Mouse (Mus musculus): ENCODE results near the gene Ptges3l.
"Not testable (repeated sequence)": the region's sequence is repeated elsewhere in the genome, so short reads cannot be mapped to it uniquely, and the experiment has no call there.

Ptges3l gene

GRCm38 (mm10) chr11:101424925-101425813 lies at the start of gene Ptges3l, which contains the start of gene Rundc1:
TSS of gene Ptges3l (minus strand) at chr11:101425333.
TSS of gene Rundc1 (plus strand) at chr11:101425085.
- peak; percentile 95 for DNase-seq (ENCODE audit: low spot score)

GRCm38 (mm10) chr11:101474298-101474697 lies 49.2 kb upstream of the Ptges3l start:
- no peak for DNase-seq (ENCODE audit: low spot score)

- DNase-seq (ENCODE audit: low spot score): not testable (repeated sequence)
Observed at GRCm38 (mm10) chr11:101473686-101474085, 48.6 kb upstream of the Ptges3l start.

GRCm38 (mm10) chr11:101472336-101472735 lies 47.2 kb upstream of the Ptges3l start:
- no peak for DNase-seq (ENCODE audit: low spot score)

GRCm38 (mm10) chr11:101471926-101472325 lies 46.8 kb upstream of the Ptges3l start:
- no peak for DNase-seq (ENCODE audit: low spot score)

GRCm38 (mm10) chr11:101470206-101470605 lies 45.1 kb upstream of the Ptges3l start:
- no peak for DNase-seq (ENCODE audit: low spot score)

GRCm38 (mm10) chr11:101469155-101469554 lies 44.0 kb upstream of the Ptges3l start:
- no peak for DNase-seq (ENCODE audit: low spot score)

- DNase-seq (ENCODE audit: low spot score): no peak
Observed at GRCm38 (mm10) chr11:101468731-101469130, 43.6 kb upstream of the Ptges3l start.

GRCm38 (mm10) chr11:101468263-101468688 lies 43.1 kb upstream of the Ptges3l start:
- no peak for DNase-seq (ENCODE audit: low spot score)

GRCm38 (mm10) chr11:101467477-101468262 lies 42.5 kb upstream of the Ptges3l start:
- peak; percentile 17 for DNase-seq (ENCODE audit: low spot score)

- not testable (repeated sequence) for DNase-seq (ENCODE audit: low spot score)
Observed at GRCm38 (mm10) chr11:101466552-101466950, 41.4 kb upstream of the Ptges3l start.

- DNase-seq (ENCODE audit: low spot score): peak; percentile 39
Observed at GRCm38 (mm10) chr11:101465869-101466551, 40.9 kb upstream of the Ptges3l start, which contains the start of gene Vat1. TSS of gene Vat1 (minus strand) at chr11:101466230.

GRCm38 (mm10) chr11:101465101-101465868 lies 40.2 kb upstream of the Ptges3l start:
- DNase-seq (ENCODE audit: low spot score): peak; percentile 33

GRCm38 (mm10) chr11:101464211-101465100 lies 39.3 kb upstream of the Ptges3l start, which contains the start of gene Rnd2:
TSS of gene Rnd2 (plus strand) at chr11:101464999.
- no peak for DNase-seq (ENCODE audit: low spot score)

- DNase-seq (ENCODE audit: low spot score): no peak
Observed at GRCm38 (mm10) chr11:101462583-101463440, 37.7 kb upstream of the Ptges3l start.

- no peak for DNase-seq (ENCODE audit: low spot score)
Observed at GRCm38 (mm10) chr11:101462141-101462540, 37.0 kb upstream of the Ptges3l start.

GRCm38 (mm10) chr11:101460321-101460720 lies 35.2 kb upstream of the Ptges3l start:
- DNase-seq (ENCODE audit: low spot score): no peak

GRCm38 (mm10) chr11:101459716-101460115 lies 34.6 kb upstream of the Ptges3l start:
- no peak for DNase-seq (ENCODE audit: low spot score)

- no peak for DNase-seq (ENCODE audit: low spot score)
Observed at GRCm38 (mm10) chr11:101458217-101458616, 33.1 kb upstream of the Ptges3l start.
